Mouse (Mus musculus): ENCODE measurements around the gene Adad2. TPM values are rescaled to one million over a fixed set of nuclear protein-coding genes. Genes with fewer than 3 reads are reported as not detected.

Gene Adad2
- polyA plus RNA-seq, 1 experiment from 2014 or later, result 0.18 TPM

GRCm38 (mm10) chr8:119632909-119633308, 20.4 kb downstream of the Adad2 start:
- 54% methylated on average over 29 of the region's 29 CpGs for WGBS
- Histone ChIP-seq H3K36me3 (no peaks in the 10 kb centered on the region), H3K27ac (no peak overlapping the region), H3K4me2 (replicated peaks) (no peak overlapping the region), H3K9ac (no peak overlapping the region), H3K4me1 (peaks cover 38% of the 10 kb centered on the region), H3K9me3 (replicated peaks) (no peaks in the 10 kb centered on the region), H3K4me3 (0 out of 2 replicates have a peak overlapping the region, but pooled peaks have one; percentile 2), H3K27me3 (peaks cover 18% of the 10 kb centered on the region)
- ATAC-seq (ENCODE audit: low FRiP score), result no peak

- H3K4me3 ChIP-seq, result no peak overlapping the region
- no peak overlapping the region for H3K9ac ChIP-seq
- H3K4me2 ChIP-seq (replicated peaks), result no peak overlapping the region
- H3K27ac ChIP-seq, result no peak overlapping the region
- H3K27me3 ChIP-seq, result peaks cover 18% of the 10 kb centered on the region
- ATAC-seq (ENCODE audit: low FRiP score), result no peak
- H3K9me3 ChIP-seq (replicated peaks), result no peaks in the 10 kb centered on the region
- 16% methylated on average over 14 of the region's 14 CpGs for WGBS
- no peaks in the 10 kb centered on the region for H3K36me3 ChIP-seq
- peaks cover 35% of the 10 kb centered on the region for H3K4me1 ChIP-seq
These were observed 22.2 kb downstream of the Adad2 start for GRCm38 (mm10) chr8:119634616-119635336.

- no peaks in the 10 kb centered on the region for H3K9me3 ChIP-seq (replicated peaks)
- no peaks in the 10 kb centered on the region for H3K36me3 ChIP-seq
- H3K4me1 ChIP-seq, result peaks cover 35% of the 10 kb centered on the region
- H3K9ac ChIP-seq, result no peak within 1 kb of the TSS
- H3K4me2 ChIP-seq (replicated peaks), result no peak within 1 kb of the TSS
- H3K27me3 ChIP-seq, result peaks cover 18% of the 10 kb centered on the region
- ATAC-seq (ENCODE audit: low FRiP score), result no peak
- 48% methylated on average over 6 of the region's 6 CpGs for WGBS
- H3K4me3 ChIP-seq, result no peak within 1 kb of the TSS
- H3K27ac ChIP-seq, result no peak within 1 kb of the TSS
These were observed 22.8 kb downstream of the Adad2 start, which contains the start of gene Kcng4 for GRCm38 (mm10) chr8:119635378-119635777. TSS of gene Kcng4 (minus strand) at chr8:119635680.

- no peak overlapping the region for H3K9ac ChIP-seq
- no peaks in the 10 kb centered on the region for H3K9me3 ChIP-seq (replicated peaks)
- H3K4me2 ChIP-seq (replicated peaks), result no peak overlapping the region
- no peak overlapping the region for H3K27ac ChIP-seq
- peaks cover 30% of the 10 kb centered on the region for H3K4me1 ChIP-seq
- WGBS, result 62% methylated on average over 2 of the region's 2 CpGs
- H3K27me3 ChIP-seq, result peaks cover 18% of the 10 kb centered on the region
- no peak for ATAC-seq (ENCODE audit: low FRiP score)
- no peak overlapping the region for H3K4me3 ChIP-seq
- no peaks in the 10 kb centered on the region for H3K36me3 ChIP-seq
These were observed 23.4 kb downstream of the Adad2 start for GRCm38 (mm10) chr8:119635958-119636357.

GRCm38 (mm10) chr8:119636766-119637165, 24.2 kb downstream of the Adad2 start:
- Histone ChIP-seq H3K9me3 (replicated peaks) (no peaks in the 10 kb centered on the region), H3K4me3 (no peak overlapping the region), H3K27me3 (peaks cover 18% of the 10 kb centered on the region), H3K9ac (no peak overlapping the region), H3K4me2 (replicated peaks) (no peak overlapping the region), H3K27ac (no peak overlapping the region), H3K36me3 (no peaks in the 10 kb centered on the region), H3K4me1 (peaks cover 24% of the 10 kb centered on the region)
- 68% methylated on average over 7 of the region's 7 CpGs for WGBS
- no peak for ATAC-seq (ENCODE audit: low FRiP score)

GRCm38 (mm10) chr8:119637381-119637780, 24.8 kb downstream of the Adad2 start:
- ATAC-seq (ENCODE audit: low FRiP score), result no peak
- no peak overlapping the region for H3K4me2 ChIP-seq (replicated peaks)
- no peaks in the 10 kb centered on the region for H3K36me3 ChIP-seq
- H3K27me3 ChIP-seq, result peaks cover 18% of the 10 kb centered on the region
- no peak overlapping the region for H3K4me3 ChIP-seq
- H3K4me1 ChIP-seq, result peaks cover 24% of the 10 kb centered on the region
- WGBS, result 94% methylated on average over 4 of the region's 4 CpGs
- no peak overlapping the region for H3K9ac ChIP-seq
- no peaks in the 10 kb centered on the region for H3K9me3 ChIP-seq (replicated peaks)
- H3K27ac ChIP-seq, result no peak overlapping the region

- no peak for ATAC-seq (ENCODE audit: low FRiP score)
- H3K9me3 ChIP-seq (replicated peaks), result no peaks in the 10 kb centered on the region
- H3K36me3 ChIP-seq, result no peaks in the 10 kb centered on the region
- H3K4me3 ChIP-seq, result no peak overlapping the region
- WGBS, result 82% methylated on average over 6 of the region's 6 CpGs
- no peak overlapping the region for H3K9ac ChIP-seq
- peaks cover 10% of the 10 kb centered on the region for H3K27me3 ChIP-seq
- H3K27ac ChIP-seq, result no peak overlapping the region
- peaks cover 19% of the 10 kb centered on the region for H3K4me1 ChIP-seq
- no peak overlapping the region for H3K4me2 ChIP-seq (replicated peaks)
These were observed 25.7 kb downstream of the Adad2 start for GRCm38 (mm10) chr8:119638261-119638660.

- Histone ChIP-seq H3K27me3 (no peaks in the 10 kb centered on the region; the same call in 1 of the 2 replicates), H3K4me1 (peaks cover 15% of the 10 kb centered on the region), H3K9ac (no peak overlapping the region), H3K9me3 (replicated peaks) (no peaks in the 10 kb centered on the region), H3K4me2 (replicated peaks) (no peak overlapping the region), H3K36me3 (no peaks in the 10 kb centered on the region), H3K27ac (no peak overlapping the region), H3K4me3 (no peak overlapping the region)
- no peak for ATAC-seq (ENCODE audit: low FRiP score)
- 75% methylated on average over 7 of the region's 7 CpGs for WGBS
These were observed 27.3 kb downstream of the Adad2 start for GRCm38 (mm10) chr8:119639798-119640197.

GRCm38 (mm10) chr8:119641058-119641457, 28.5 kb downstream of the Adad2 start:
- Histone ChIP-seq H3K4me3 (no peak overlapping the region), H3K4me2 (replicated peaks) (no peak overlapping the region), H3K36me3 (no peaks in the 10 kb centered on the region), H3K27ac (no peak overlapping the region), H3K9me3 (replicated peaks) (no peaks in the 10 kb centered on the region), H3K4me1 (peaks cover 11% of the 10 kb centered on the region; the same call in 1 of the 2 replicates), H3K9ac (no peak overlapping the region), H3K27me3 (no peaks in the 10 kb centered on the region; the same call in 1 of the 2 replicates)
- WGBS, result 85% methylated on average over 5 of the region's 5 CpGs
- ATAC-seq (ENCODE audit: low FRiP score), result no peak

GRCm38 (mm10) chr8:119642960-119643359, 30.4 kb downstream of the Adad2 start:
- H3K27ac ChIP-seq, result no peak overlapping the region
- no peaks in the 10 kb centered on the region for H3K9me3 ChIP-seq (replicated peaks)
- no peaks in the 10 kb centered on the region for H3K36me3 ChIP-seq
- H3K9ac ChIP-seq, result no peak overlapping the region
- H3K4me2 ChIP-seq (replicated peaks), result no peak overlapping the region
- ATAC-seq (ENCODE audit: low FRiP score), result no peak
- no peak overlapping the region for H3K4me3 ChIP-seq
- 89% methylated on average over 1 of the region's 1 CpGs for WGBS
- peaks cover 7% of the 10 kb centered on the region; the same call in 1 of the 2 replicates for H3K4me1 ChIP-seq
- H3K27me3 ChIP-seq, result no peaks in the 10 kb centered on the region

- 80% methylated on average over 17 of the region's 17 CpGs for WGBS
- Histone ChIP-seq H3K4me3 (no peak overlapping the region), H3K9me3 (replicated peaks) (no peaks in the 10 kb centered on the region), H3K27ac (peak overlapping the region; percentile 80), H3K27me3 (no peaks in the 10 kb centered on the region), H3K4me2 (replicated peaks) (no peak overlapping the region), H3K36me3 (no peaks in the 10 kb centered on the region), H3K9ac (no peak overlapping the region), H3K4me1 (peaks cover 7% of the 10 kb centered on the region; the same call in 1 of the 2 replicates)
- ATAC-seq (ENCODE audit: low FRiP score), result peak; percentile 47; the same call in 1 of the 2 replicates
These were observed 31.9 kb downstream of the Adad2 start for GRCm38 (mm10) chr8:119644429-119644960.

GRCm38 (mm10) chr8:119644981-119645597, 32.5 kb downstream of the Adad2 start:
- Histone ChIP-seq H3K27me3 (no peaks in the 10 kb centered on the region), H3K4me2 (replicated peaks) (no peak overlapping the region), H3K4me3 (no peak overlapping the region), H3K9ac (no peak overlapping the region), H3K9me3 (replicated peaks) (no peaks in the 10 kb centered on the region), H3K27ac (peak overlapping the region; percentile 80), H3K4me1 (peaks cover 7% of the 10 kb centered on the region; the same call in 1 of the 2 replicates), H3K36me3 (no peaks in the 10 kb centered on the region)
- ATAC-seq (ENCODE audit: low FRiP score), result peak; percentile 87
- WGBS, result 51% methylated on average over 18 of the region's 18 CpGs

All from hindbrain, embryonic 12.5 days (tissue).